Mouse (Mus musculus) ES-Bruce4 (cell line): ENCODE results near the gene Hyal2. TPM values are rescaled to one million over a fixed set of nuclear protein-coding genes. Genes with fewer than 3 reads are reported as not detected.

Experiments used
- H3K27ac ChIP-seq: 2 replicates; pipeline ENCODE4 v1.5.1; 2012; ENCODE audit warnings: low read length, inconsistent platforms; ENCODE audit not compliant: insufficient read depth
- H3K27me3 ChIP-seq: 2 replicates; pipeline ENCODE4 v1.6.1; 2012; ENCODE audit warnings: mild to moderate bottlenecking, low read length, inconsistent platforms; ENCODE audit not compliant: control insufficient read depth, poor library complexity, insufficient read depth, severe bottlenecking
- H3K36me3 ChIP-seq: 2 replicates; pipeline ENCODE4 v1.6.1; 2012; ENCODE audit warnings: inconsistent platforms, mild to moderate bottlenecking, low read length, moderate library complexity; ENCODE audit not compliant: control insufficient read depth, poor library complexity, insufficient read depth, severe bottlenecking
- H3K4me1 ChIP-seq: one replicate; pipeline ENCODE4 v1.8.1; 2011; ENCODE audit warnings: low read length; ENCODE audit not compliant: control insufficient read depth, insufficient read depth
- H3K4me3 ChIP-seq: 2 replicates; pipeline ENCODE4 v1.5.1; 2011; ENCODE audit warnings: low read depth, mild to moderate bottlenecking, low read length
- H3K9ac ChIP-seq: 2 replicates; pipeline ENCODE4 v1.6.1; 2012; ENCODE audit warnings: low read depth, mild to moderate bottlenecking, inconsistent platforms; ENCODE audit not compliant: poor library complexity, severe bottlenecking
- H3K9me3 ChIP-seq: replicated peaks from 2 replicates; pipeline ENCODE4 v1.6.1; 2012; ENCODE audit warnings: mild to moderate bottlenecking, low read length, inconsistent platforms; ENCODE audit not compliant: control insufficient read depth, poor library complexity, insufficient read depth, severe bottlenecking
- CTCF ChIP-seq: IDR thresholded peaks from one replicate; pipeline ENCODE4 v1.8.1; 2011; ENCODE audit warnings: low read depth, low read length
- EP300 ChIP-seq: IDR thresholded peaks from 2 replicates; pipeline ENCODE4 v1.6.1; 2011; ENCODE audit warnings: low read depth, low read length; ENCODE audit not compliant: insufficient read depth
- POLR2A ChIP-seq: IDR thresholded peaks from one replicate; pipeline ENCODE4 v1.8.1; 2011; ENCODE audit warnings: low read length; ENCODE audit not compliant: insufficient read depth
- polyA plus RNA-seq: library from polyadenylated mRNA; stranded (reverse); fragments of >200 nt; gene quantifications from 2 replicates; pipeline ENCODE4 v1.2.4, GENCODE M21; 2011; ENCODE audit warnings: low read depth; ENCODE audit not compliant: missing spikeins, insufficient read depth, insufficient read length

The Hyal2 gene
- polyA plus RNA-seq, 1 experiment, result 38.7 TPM

DNA sequence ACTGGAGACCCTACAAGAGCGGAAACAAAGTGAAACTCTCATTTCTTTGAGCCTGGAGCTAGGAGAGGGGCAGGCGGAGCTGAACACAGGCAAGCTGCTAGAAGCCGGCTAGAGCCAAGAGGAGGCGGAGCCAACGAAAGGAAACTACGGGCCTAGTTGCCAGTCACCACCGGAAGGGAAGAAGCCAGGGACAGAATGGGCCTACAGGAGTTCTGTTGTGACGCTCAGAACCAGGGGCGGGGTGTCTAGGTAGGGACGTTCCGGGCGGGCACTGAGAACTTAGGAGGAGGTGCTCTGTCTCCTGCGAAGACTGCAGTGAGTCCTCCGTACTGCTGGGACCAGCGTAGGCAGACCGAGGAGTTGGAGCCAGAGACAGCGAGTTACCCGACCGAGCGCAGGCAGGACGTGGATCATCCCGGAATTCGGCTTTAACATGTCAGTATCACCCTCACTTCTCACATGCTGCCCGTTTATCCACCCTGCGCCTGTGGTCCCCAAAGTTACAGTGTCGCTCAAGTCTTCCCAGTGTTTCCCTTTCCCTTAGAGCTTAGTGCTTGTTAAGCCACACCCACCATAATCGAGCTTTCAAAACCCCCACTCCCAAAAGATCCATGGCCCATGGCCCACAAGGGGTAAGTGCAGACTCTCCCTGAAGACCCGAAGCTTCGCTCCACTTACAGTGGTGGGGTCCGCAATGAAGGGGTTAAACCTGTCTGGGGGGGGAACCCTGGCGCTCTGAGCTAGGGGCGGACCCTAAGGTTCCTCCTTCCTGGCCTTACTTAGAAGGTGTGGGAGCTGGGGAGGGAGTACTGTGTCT is 13.0 kb downstream of the Hyal2 start, which contains the start of gene Hyal3:
TSS of gene Hyal3 (plus strand) at position 318 of the 817 bp plus-strand sequence.
- Histone ChIP-seq H3K4me3 (peak within 1 kb of the TSS; percentile 72), H3K36me3 (no peaks in the 10 kb centered on the region), H3K9me3 (no peaks in the 10 kb centered on the region), H3K27ac (peak within 1 kb of the TSS; percentile 71), H3K4me1 (peaks cover 2% of the 10 kb centered on the region), H3K9ac (peak within 1 kb of the TSS; percentile 28), H3K27me3 (no peaks in the 10 kb centered on the region)
- TF ChIP-seq EP300 (0 out of 2 replicates have a peak, but pooled peaks have one; percentile 31), CTCF (no peak), POLR2A (peak; percentile 39)

DNA sequence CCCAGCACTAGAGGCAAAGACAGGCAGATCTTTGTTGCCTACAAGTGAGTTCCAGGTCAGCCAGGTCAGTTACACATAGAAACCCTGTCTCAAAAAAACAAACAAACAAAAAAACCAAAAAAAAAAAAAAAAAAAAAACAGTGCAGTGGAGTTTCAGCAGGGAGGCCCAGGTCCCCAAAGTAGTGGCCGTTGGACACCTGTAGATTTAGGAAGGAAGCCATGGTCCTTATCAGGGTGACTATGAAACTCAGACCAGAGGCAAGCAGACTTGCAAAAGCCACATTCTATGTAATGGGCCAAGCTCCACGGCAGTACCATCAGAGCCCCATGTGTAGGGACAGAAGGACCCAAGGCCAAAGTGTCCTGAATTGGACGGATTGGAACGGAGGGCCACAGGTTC is 13.8 kb downstream of the Hyal2 start:
- Histone ChIP-seq H3K9ac (peak overlapping the region; percentile 28; the same call in 1 of the 2 replicates), H3K27ac (no peak overlapping the region), H3K4me3 (no peak overlapping the region; the same call in 1 of the 2 replicates), H3K4me1 (peaks cover 2% of the 10 kb centered on the region), H3K9me3 (no peaks in the 10 kb centered on the region), H3K27me3 (no peaks in the 10 kb centered on the region), H3K36me3 (no peaks in the 10 kb centered on the region)
- TF ChIP-seq POLR2A, result no peak
- TF ChIP-seq EP300, result no peak
- TF ChIP-seq CTCF, result no peak

GRCm38 (mm10) chr9:107582509-107583062 is 14.8 kb downstream of the Hyal2 start:
- no peak overlapping the region for H3K9ac ChIP-seq
- TF ChIP-seq POLR2A (no peak), CTCF (no peak), EP300 (no peak)

GRCm38 (mm10) chr9:107583174-107583573 is 15.4 kb downstream of the Hyal2 start:
- Histone ChIP-seq H3K27me3 (no peaks in the 10 kb centered on the region), H3K4me1 (peaks cover 2% of the 10 kb centered on the region), H3K9me3 (no peaks in the 10 kb centered on the region), H3K9ac (no peak overlapping the region), H3K4me3 (no peak overlapping the region), H3K27ac (no peak overlapping the region), H3K36me3 (no peaks in the 10 kb centered on the region)
- TF ChIP-seq POLR2A, result no peak
- no peak for TF ChIP-seq EP300
- no peak for TF ChIP-seq CTCF

More at GRCm38 (mm10) chr9:107582509-107583062, 14.8 kb downstream of the Hyal2 start:
- H3K27ac ChIP-seq, result no peak overlapping the region
- no peaks in the 10 kb centered on the region for H3K27me3 ChIP-seq
- no peaks in the 10 kb centered on the region for H3K9me3 ChIP-seq
- H3K4me1 ChIP-seq, result peaks cover 2% of the 10 kb centered on the region
- no peaks in the 10 kb centered on the region for H3K36me3 ChIP-seq
- no peak overlapping the region for H3K4me3 ChIP-seq

DNA sequence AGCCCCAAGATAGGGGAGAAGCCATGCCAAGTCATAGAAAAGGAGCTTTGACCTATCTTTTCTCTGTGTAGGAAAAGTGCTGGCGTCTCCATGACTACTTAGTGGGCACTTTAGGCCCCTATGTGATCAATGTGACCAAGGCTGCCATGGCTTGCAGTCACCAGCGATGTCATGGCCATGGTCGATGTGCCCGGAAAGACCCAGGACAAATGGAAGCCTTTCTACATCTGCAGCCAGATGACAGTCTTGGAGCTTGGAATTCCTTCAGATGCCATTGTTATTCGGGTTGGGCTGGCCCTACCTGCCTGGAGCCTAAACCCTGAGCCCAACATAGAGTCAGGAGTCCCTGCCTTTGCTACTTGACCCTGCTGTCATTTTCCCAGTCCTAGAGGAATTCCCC is 18.8 kb downstream of the Hyal2 start:
- Histone ChIP-seq H3K9ac (no peak overlapping the region), H3K27ac (no peak overlapping the region), H3K9me3 (peaks cover 13% of the 10 kb centered on the region), H3K36me3 (peaks cover 23% of the 10 kb centered on the region), H3K27me3 (no peaks in the 10 kb centered on the region), H3K4me3 (no peak overlapping the region), H3K4me1 (peaks cover 2% of the 10 kb centered on the region)
- TF ChIP-seq CTCF (no peak), POLR2A (no peak), EP300 (no peak)
